Mouse (Mus musculus) midbrain, embryonic 15.5 days (tissue): ENCODE results near the gene Olfr824. TPM values are rescaled to one million over a fixed set of nuclear protein-coding genes. Genes with fewer than 3 reads are reported as not detected.
"Not testable (repeated sequence)": the region's sequence is repeated elsewhere in the genome, so short reads cannot be mapped to it uniquely, and the experiment has no call there.

Experiments
- ATAC-seq: fragments of 200-750 bp; cut with Nextera tagmentation; replicated peaks from 2 replicates; pipeline ENCODE4 v1.8.0; 2017; ENCODE audit warnings: moderate TSS enrichment
- H3K27ac ChIP-seq: fragments of 300-500 bp; sonication (generic); 2 replicates; pipeline ENCODE4 v1.5.1; 2015; ENCODE audit warnings: mild to moderate bottlenecking, inconsistent platforms
- H3K27me3 ChIP-seq: fragments of 300-500 bp; sonication (generic); replicated peaks from 2 replicates; pipeline ENCODE4 v1.6.1; 2015; ENCODE audit warnings: inconsistent platforms
- H3K36me3 ChIP-seq: fragments of 300-500 bp; sonication (generic); replicated peaks from 2 replicates; pipeline ENCODE4 v1.6.1; 2015; ENCODE audit warnings: inconsistent platforms
- H3K4me1 ChIP-seq: fragments of 300-500 bp; sonication (generic); 2 replicates; pipeline ENCODE4 v1.6.1; 2015; ENCODE audit warnings: inconsistent platforms
- H3K4me2 ChIP-seq: fragments of 300-500 bp; sonication (generic); 2 replicates; pipeline ENCODE4 v1.6.1; 2015; ENCODE audit warnings: inconsistent platforms, mild to moderate bottlenecking, moderate library complexity
- H3K4me3 ChIP-seq: fragments of 300-500 bp; sonication (generic); 2 replicates; pipeline ENCODE4 v1.5.1; 2015; ENCODE audit warnings: mild to moderate bottlenecking, inconsistent platforms
- H3K9ac ChIP-seq: fragments of 300-500 bp; sonication (generic); 2 replicates; pipeline ENCODE4 v1.6.1; 2015; ENCODE audit warnings: mild to moderate bottlenecking, inconsistent platforms
- H3K9me3 ChIP-seq: fragments of 300-500 bp; sonication (generic); 2 replicates; pipeline ENCODE4 v1.6.1; 2016; ENCODE audit warnings: inconsistent platforms
- WGBS: fragments of 180-500 bp; shearing (Covaris S2); methylation state at CpG from one replicate; pipeline ENCODE4 v1.1.7; 2015; ENCODE audit warnings: mixed read lengths; 5-methylcytosine and 5-hydroxymethylcytosine counted together
- polyA plus RNA-seq: library from polyadenylated mRNA; unstranded; fragments of >200 nt; fragmentation: Nextera tagmentation; extraction: Ambion mirVana; gene quantifications from 2 replicates; pipeline ENCODE4 v1.2.1, GENCODE M21; 2015

Olfr824 gene
- polyA plus RNA-seq = not detected in 2 replicates

GRCm38 (mm10) chr10:130129900-130130299 is at the start of gene Olfr824:
Gene Olfr824, minus strand, starts transcription at chr10:130130000.
- not testable (repeated sequence) for H3K9ac ChIP-seq, H3K9me3 ChIP-seq, H3K27me3 ChIP-seq, H3K4me3 ChIP-seq, H3K36me3 ChIP-seq, H3K27ac ChIP-seq, ATAC-seq, H3K4me2 ChIP-seq, H3K4me1 ChIP-seq

DNA sequence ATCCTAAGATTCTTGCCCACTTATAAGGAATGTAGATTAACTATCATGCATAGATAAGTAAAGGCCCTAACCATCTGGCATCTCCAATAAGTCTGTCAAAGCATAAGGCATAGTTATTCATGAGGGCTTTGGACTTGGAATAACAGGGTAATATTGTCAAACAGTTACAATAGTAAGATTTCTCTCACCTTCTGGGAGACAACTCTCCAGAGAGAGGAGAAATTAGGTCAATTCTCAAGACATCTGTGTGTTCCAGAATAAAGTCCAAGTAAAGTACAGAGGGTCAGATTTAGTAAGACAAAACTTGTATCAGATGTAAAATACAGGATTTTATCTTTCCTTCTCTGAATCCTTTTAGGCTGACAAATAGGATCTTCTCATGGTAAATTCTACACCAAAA is 36.9 kb upstream of the Olfr824 start, which contains the start of gene Olfr825:
Olfr825 (minus strand) TSS at position 101 of the 400 bp plus-strand sequence.
- Histone ChIP-seq H3K4me1 (no peaks in the 10 kb centered on the region), H3K4me3 (no peak within 1 kb of the TSS), H3K9ac (no peak within 1 kb of the TSS), H3K4me2 (no peak within 1 kb of the TSS), H3K27me3 (no peaks in the 10 kb centered on the region), H3K27ac (no peak within 1 kb of the TSS), H3K9me3 (no peaks in the 10 kb centered on the region), H3K36me3 (no peaks in the 10 kb centered on the region)
- no peak for ATAC-seq

DNA sequence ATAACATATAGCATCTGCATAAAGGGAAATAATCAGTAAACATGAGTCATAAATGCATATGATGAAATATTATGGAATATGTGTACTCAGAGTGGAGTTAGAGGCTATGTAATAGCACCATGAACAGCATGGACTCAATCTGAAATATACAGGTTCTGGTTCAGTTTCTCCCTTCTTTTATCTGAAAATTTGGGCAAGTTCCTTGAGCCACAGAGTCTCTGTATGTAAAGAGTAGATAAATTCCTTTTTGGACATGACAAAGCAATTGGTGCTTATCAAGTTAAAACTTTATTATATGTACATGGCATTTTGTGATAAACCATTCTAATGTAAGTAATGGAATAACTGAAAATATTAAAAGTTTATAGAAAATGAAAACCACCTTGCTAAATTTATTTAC is 35.4 kb upstream of the Olfr824 start:
- Histone ChIP-seq H3K4me2 (no peak overlapping the region), H3K9me3 (no peaks in the 10 kb centered on the region), H3K27ac (no peak overlapping the region), H3K4me1 (no peaks in the 10 kb centered on the region), H3K9ac (no peak overlapping the region), H3K27me3 (no peaks in the 10 kb centered on the region), H3K4me3 (no peak overlapping the region), H3K36me3 (no peaks in the 10 kb centered on the region)
- no peak for ATAC-seq

- H3K9ac ChIP-seq = no peak overlapping the region
- H3K27ac ChIP-seq = no peak overlapping the region
- H3K9me3 ChIP-seq = no peaks in the 10 kb centered on the region
- no peaks in the 10 kb centered on the region for H3K4me1 ChIP-seq
- H3K27me3 ChIP-seq = no peaks in the 10 kb centered on the region
- H3K4me2 ChIP-seq = no peak overlapping the region
- no peak for ATAC-seq
- H3K4me3 ChIP-seq = no peak overlapping the region
- 85% methylated on average over 5 of the region's 5 CpGs for WGBS
- H3K36me3 ChIP-seq = no peaks in the 10 kb centered on the region
Measured at GRCm38 (mm10) chr10:130144121-130144520, 14.3 kb upstream of the Olfr824 start.

DNA sequence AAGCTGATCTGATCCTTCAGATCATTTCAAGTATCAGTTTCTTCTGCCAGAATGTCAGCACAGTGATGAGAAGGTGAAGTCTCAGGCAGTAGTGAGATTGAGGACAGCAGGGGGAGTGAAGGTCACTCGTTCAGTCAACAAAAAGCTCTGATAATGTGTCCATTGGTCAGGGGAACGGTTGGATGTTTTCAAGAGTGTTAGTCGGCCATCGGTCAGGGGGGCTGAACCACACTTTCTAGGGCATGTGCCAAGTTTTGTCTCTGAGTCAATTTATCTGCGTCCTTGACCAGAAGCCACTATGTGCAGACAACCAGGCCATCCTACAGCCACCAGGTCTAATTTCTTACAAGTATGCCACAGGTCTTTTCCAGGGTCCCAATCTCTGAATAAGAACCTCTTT is 12.7 kb upstream of the Olfr824 start:
- not testable (repeated sequence) for H3K4me2 ChIP-seq, H3K9me3 ChIP-seq, H3K27ac ChIP-seq, H3K4me1 ChIP-seq, ATAC-seq, H3K9ac ChIP-seq, H3K36me3 ChIP-seq, H3K4me3 ChIP-seq, H3K27me3 ChIP-seq
- WGBS = 90% methylated on average over 5 of the region's 5 CpGs

DNA sequence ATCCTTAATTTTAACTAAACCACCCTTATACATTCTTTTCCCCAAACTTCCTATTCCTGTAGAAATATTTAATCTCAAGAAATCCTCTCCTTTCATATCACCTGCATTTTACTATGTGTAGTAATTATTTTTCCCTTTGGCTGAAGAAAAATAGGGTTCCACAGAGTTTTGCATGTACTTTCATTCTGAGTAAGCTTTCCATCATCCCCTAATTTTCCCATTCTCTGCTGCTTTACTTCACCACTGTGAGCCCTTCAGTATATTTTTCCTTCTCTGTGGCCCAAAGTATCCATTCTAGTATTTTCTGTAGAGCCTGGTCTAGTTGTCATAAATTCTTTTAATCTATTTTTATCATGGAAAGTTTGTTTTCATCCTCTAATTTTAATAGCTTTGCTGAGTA is 5.0 kb upstream of the Olfr824 start:
- no peaks in the 10 kb centered on the region for H3K4me1 ChIP-seq
- H3K4me3 ChIP-seq = no peak overlapping the region
- no peak overlapping the region for H3K4me2 ChIP-seq
- no peaks in the 10 kb centered on the region for H3K36me3 ChIP-seq
- no peak overlapping the region for H3K27ac ChIP-seq
- no peak for ATAC-seq
- no peaks in the 10 kb centered on the region for H3K27me3 ChIP-seq
- H3K9ac ChIP-seq = no peak overlapping the region
- no peaks in the 10 kb centered on the region for H3K9me3 ChIP-seq

- H3K4me1 ChIP-seq, H3K9me3 ChIP-seq, H3K4me3 ChIP-seq, H3K36me3 ChIP-seq, H3K27me3 ChIP-seq, H3K4me2 ChIP-seq, H3K27ac ChIP-seq, ATAC-seq, H3K9ac ChIP-seq: not testable (repeated sequence)
- 54% methylated on average over 3 of the region's 3 CpGs for WGBS
Measured at GRCm38 (mm10) chr10:130116045-130116444, 13.8 kb downstream of the Olfr824 start.

- H3K4me1 ChIP-seq, H3K9ac ChIP-seq, H3K9me3 ChIP-seq, H3K27ac ChIP-seq, H3K27me3 ChIP-seq, ATAC-seq, H3K36me3 ChIP-seq, H3K4me2 ChIP-seq, H3K4me3 ChIP-seq: not testable (repeated sequence)
- WGBS = 80% methylated on average over 1 of the region's 1 CpGs
Measured at GRCm38 (mm10) chr10:130115283-130115682, 14.5 kb downstream of the Olfr824 start, which contains the start of gene Olfr823. Gene Olfr823, minus strand, starts transcription at chr10:130115383.

DNA sequence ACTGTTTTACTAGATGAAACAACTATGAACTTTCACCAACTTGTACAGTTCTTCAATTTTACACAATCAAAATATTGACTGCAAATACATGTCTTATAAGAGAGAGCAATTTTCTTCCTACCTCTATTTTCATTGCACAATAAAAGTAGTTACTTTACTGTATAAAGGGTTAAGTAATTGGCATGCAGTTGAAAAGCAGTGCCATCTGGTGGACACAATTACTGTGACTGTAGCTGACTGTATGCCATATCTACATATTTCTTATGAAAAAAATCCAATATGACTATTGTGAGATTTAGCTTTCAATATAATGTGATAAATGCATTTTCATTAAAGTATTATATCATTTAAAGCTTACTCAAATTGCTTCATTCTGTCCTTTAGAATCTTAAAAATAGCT is 33.7 kb downstream of the Olfr824 start:
- no peak for ATAC-seq
- no peak overlapping the region for H3K4me3 ChIP-seq
- no peaks in the 10 kb centered on the region for H3K9me3 ChIP-seq
- H3K4me2 ChIP-seq = no peak overlapping the region
- no peaks in the 10 kb centered on the region for H3K4me1 ChIP-seq
- H3K9ac ChIP-seq = no peak overlapping the region
- no peak overlapping the region for H3K27ac ChIP-seq
- H3K36me3 ChIP-seq = no peaks in the 10 kb centered on the region
- H3K27me3 ChIP-seq = no peaks in the 10 kb centered on the region

GRCm38 (mm10) chr10:130092838-130093440 is 36.9 kb downstream of the Olfr824 start:
- Histone ChIP-seq H3K4me2 (no peak overlapping the region), H3K9ac (no peak overlapping the region), H3K27me3 (no peaks in the 10 kb centered on the region), H3K4me3 (no peak overlapping the region), H3K4me1 (no peaks in the 10 kb centered on the region), H3K36me3 (no peaks in the 10 kb centered on the region), H3K9me3 (no peaks in the 10 kb centered on the region), H3K27ac (no peak overlapping the region)
- 21% methylated on average over 5 of the region's 5 CpGs for WGBS
- ATAC-seq = peak; percentile 87

Other genes with a start within 250 kb of the Olfr824 start
- gene Olfr815, start 224.1 kb downstream of the Olfr824 start, polyA plus RNA-seq = not detected in 2 replicates
- gene Olfr816, start 214.4 kb downstream of the Olfr824 start, polyA plus RNA-seq = not detected in 2 replicates
- not detected in 2 replicates for gene Olfr818, start 180.9 kb downstream of the Olfr824 start, polyA plus RNA-seq
- gene Olfr819, start 162.7 kb downstream of the Olfr824 start, polyA plus RNA-seq = not detected in 2 replicates
- gene Olfr247, start 153.9 kb downstream of the Olfr824 start, polyA plus RNA-seq = not detected in 2 replicates
- not detected in 2 replicates for gene Gm10310, start 144.9 kb downstream of the Olfr824 start, polyA plus RNA-seq
- not detected in 2 replicates for gene Olfr820, start 117.4 kb downstream of the Olfr824 start, polyA plus RNA-seq
- not detected in 2 replicates for gene Olfr821, start 99.7 kb downstream of the Olfr824 start, polyA plus RNA-seq
- gene Olfr822, start 58.8 kb downstream of the Olfr824 start, polyA plus RNA-seq = not detected in 2 replicates
- not detected in 2 replicates for gene Olfr823, start 14.6 kb downstream of the Olfr824 start, polyA plus RNA-seq
- gene Olfr825, start 36.8 kb upstream of the Olfr824 start, polyA plus RNA-seq = not detected in 2 replicates
- not detected in 2 replicates for gene Olfr826, start 54.2 kb upstream of the Olfr824 start, polyA plus RNA-seq
- gene Olfr827, start 84.4 kb upstream of the Olfr824 start, polyA plus RNA-seq = not detected in 2 replicates
- gene Neurod4, start 150.2 kb upstream of the Olfr824 start, polyA plus RNA-seq = 1.9 and 2.8 TPM in 2 replicates
- 0.18 TPM in 1 of 2 replicates, not detected in the other for gene Tespa1, start 192.9 kb upstream of the Olfr824 start, polyA plus RNA-seq